Mouse (Mus musculus): ENCODE data around the gene Usp20. TPM values are rescaled to one million over a fixed set of nuclear protein-coding genes. Genes with fewer than 3 reads are reported as not detected.

Usp20 gene
- polyA plus RNA-seq, 1 experiment from 2014 or later, result 11.5 TPM

GRCm38 (mm10) chr2:31057549-31058177 lies 75.6 kb downstream of the Usp20 start:
- Histone ChIP-seq H3K4me2 (no peak overlapping the region), H3K4me3 (ENCODE audit: low read depth, low read length) (no peak overlapping the region), H3K9ac (ENCODE audit: low read depth, low read length) (no peak overlapping the region), H3K4me1 (replicated peaks; ENCODE audit: control insufficient read depth, insufficient read depth, low read length) (peaks cover 11% of the 10 kb centered on the region), H3K36me3 (ENCODE audit: control insufficient read depth, insufficient read depth, low read length) (peaks cover 25% of the 10 kb centered on the region; the same call in 1 of the 2 replicates), H3K9me3 (ENCODE audit: control insufficient read depth, low read length) (no peaks in the 10 kb centered on the region), H3K27me3 (replicated peaks; ENCODE audit: control insufficient read depth, insufficient read depth, low read length) (no peaks in the 10 kb centered on the region), H3K27ac (ENCODE audit: low read depth, low read length) (no peak overlapping the region)
- no peak for DNase-seq (ENCODE audit: low spot score)
- ATAC-seq (replicated peaks; ENCODE audit: low FRiP score), result no peak
- WGBS, result 88% methylated on average over 6 of the region's 6 CpGs

- Histone ChIP-seq H3K36me3 (ENCODE audit: control insufficient read depth, insufficient read depth, low read length) (peaks cover 25% of the 10 kb centered on the region; the same call in 1 of the 2 replicates), H3K4me2 (no peak overlapping the region), H3K9ac (ENCODE audit: low read depth, low read length) (no peak overlapping the region), H3K4me3 (ENCODE audit: low read depth, low read length) (no peak overlapping the region), H3K27ac (ENCODE audit: low read depth, low read length) (no peak overlapping the region), H3K9me3 (ENCODE audit: control insufficient read depth, low read length) (no peaks in the 10 kb centered on the region), H3K27me3 (replicated peaks; ENCODE audit: control insufficient read depth, insufficient read depth, low read length) (no peaks in the 10 kb centered on the region), H3K4me1 (replicated peaks; ENCODE audit: control insufficient read depth, insufficient read depth, low read length) (peaks cover 11% of the 10 kb centered on the region)
- 88% methylated on average over 4 of the region's 4 CpGs for WGBS
- no peak for DNase-seq (ENCODE audit: low spot score)
- ATAC-seq (replicated peaks; ENCODE audit: low FRiP score), result no peak
Measured at GRCm38 (mm10) chr2:31058443-31058842, 76.4 kb downstream of the Usp20 start.

GRCm38 (mm10) chr2:31060271-31060670 lies 78.2 kb downstream of the Usp20 start:
- Histone ChIP-seq H3K27me3 (replicated peaks; ENCODE audit: control insufficient read depth, insufficient read depth, low read length) (no peaks in the 10 kb centered on the region), H3K9me3 (ENCODE audit: control insufficient read depth, low read length) (no peaks in the 10 kb centered on the region), H3K9ac (ENCODE audit: low read depth, low read length) (no peak overlapping the region), H3K4me1 (replicated peaks; ENCODE audit: control insufficient read depth, insufficient read depth, low read length) (peaks cover 11% of the 10 kb centered on the region), H3K4me2 (no peak overlapping the region), H3K4me3 (ENCODE audit: low read depth, low read length) (no peak overlapping the region), H3K36me3 (ENCODE audit: control insufficient read depth, insufficient read depth, low read length) (peaks cover 21% of the 10 kb centered on the region; the same call in 1 of the 2 replicates), H3K27ac (ENCODE audit: low read depth, low read length) (no peak overlapping the region)
- 85% methylated on average over 1 of the region's 1 CpGs for WGBS
- DNase-seq (ENCODE audit: low spot score) (no peak), ATAC-seq (replicated peaks; ENCODE audit: low FRiP score) (no peak)

- ATAC-seq (replicated peaks; ENCODE audit: low FRiP score) (0 out of 2 replicates have a peak, but pooled peaks have one; percentile 26), DNase-seq (ENCODE audit: low spot score) (peak; percentile 36)
- Histone ChIP-seq H3K36me3 (ENCODE audit: control insufficient read depth, insufficient read depth, low read length) (peaks cover 13% of the 10 kb centered on the region; the same call in 1 of the 2 replicates), H3K9ac (ENCODE audit: low read depth, low read length) (peak overlapping the region; percentile 31; the same call in 1 of the 2 replicates), H3K4me2 (peak overlapping the region; percentile 50), H3K4me3 (ENCODE audit: low read depth, low read length) (no peak overlapping the region), H3K27me3 (replicated peaks; ENCODE audit: control insufficient read depth, insufficient read depth, low read length) (no peaks in the 10 kb centered on the region), H3K27ac (ENCODE audit: low read depth, low read length) (peak overlapping the region; percentile 66), H3K9me3 (ENCODE audit: control insufficient read depth, low read length) (no peaks in the 10 kb centered on the region), H3K4me1 (replicated peaks; ENCODE audit: control insufficient read depth, insufficient read depth, low read length) (peaks cover 11% of the 10 kb centered on the region)
- 51% methylated on average over 28 of the region's 28 CpGs for WGBS
Measured at GRCm38 (mm10) chr2:31060787-31061730, 79.0 kb downstream of the Usp20 start.

GRCm38 (mm10) chr2:31061868-31062628 lies 80.0 kb downstream of the Usp20 start:
- peaks cover 3% of the 10 kb centered on the region; the same call in 1 of the 2 replicates for H3K36me3 ChIP-seq (ENCODE audit: control insufficient read depth, insufficient read depth, low read length)
- peak overlapping the region; percentile 50 for H3K4me2 ChIP-seq
- no peaks in the 10 kb centered on the region for H3K9me3 ChIP-seq (ENCODE audit: control insufficient read depth, low read length)
- no peak for ATAC-seq (replicated peaks; ENCODE audit: low FRiP score)
- H3K9ac ChIP-seq (ENCODE audit: low read depth, low read length), result no peak overlapping the region
- peaks cover 11% of the 10 kb centered on the region for H3K4me1 ChIP-seq (replicated peaks; ENCODE audit: control insufficient read depth, insufficient read depth, low read length)
- DNase-seq (ENCODE audit: low spot score), result peak; percentile 39
- WGBS, result 48% methylated on average over 10 of the region's 10 CpGs
- no peak overlapping the region for H3K4me3 ChIP-seq (ENCODE audit: low read depth, low read length)
- peak overlapping the region; percentile 2; the same call in 1 of the 2 replicates for H3K27ac ChIP-seq (ENCODE audit: low read depth, low read length)
- no peaks in the 10 kb centered on the region for H3K27me3 ChIP-seq (replicated peaks; ENCODE audit: control insufficient read depth, insufficient read depth, low read length)

- H3K9ac ChIP-seq (ENCODE audit: low read depth, low read length), result no peak overlapping the region
- DNase-seq (ENCODE audit: low spot score), result no peak
- H3K27me3 ChIP-seq (replicated peaks; ENCODE audit: control insufficient read depth, insufficient read depth, low read length), result no peaks in the 10 kb centered on the region
- H3K27ac ChIP-seq (ENCODE audit: low read depth, low read length), result no peak overlapping the region
- H3K36me3 ChIP-seq (ENCODE audit: control insufficient read depth, insufficient read depth, low read length), result no peaks in the 10 kb centered on the region
- H3K9me3 ChIP-seq (ENCODE audit: control insufficient read depth, low read length), result no peaks in the 10 kb centered on the region
- peaks cover 7% of the 10 kb centered on the region for H3K4me1 ChIP-seq (replicated peaks; ENCODE audit: control insufficient read depth, insufficient read depth, low read length)
- H3K4me3 ChIP-seq (ENCODE audit: low read depth, low read length), result no peak overlapping the region
- 79% methylated on average over 11 of the region's 11 CpGs for WGBS
- no peak overlapping the region for H3K4me2 ChIP-seq
- ATAC-seq (replicated peaks; ENCODE audit: low FRiP score), result no peak
Measured at GRCm38 (mm10) chr2:31066019-31066789, 84.1 kb downstream of the Usp20 start.

GRCm38 (mm10) chr2:31067059-31067595 lies 85.0 kb downstream of the Usp20 start:
- ATAC-seq (replicated peaks; ENCODE audit: low FRiP score) (no peak), DNase-seq (ENCODE audit: low spot score) (no peak)
- 90% methylated on average over 13 of the region's 13 CpGs for WGBS
- Histone ChIP-seq H3K27me3 (replicated peaks; ENCODE audit: control insufficient read depth, insufficient read depth, low read length) (no peaks in the 10 kb centered on the region), H3K9ac (ENCODE audit: low read depth, low read length) (no peak overlapping the region), H3K4me2 (no peak overlapping the region), H3K4me3 (ENCODE audit: low read depth, low read length) (no peak overlapping the region), H3K36me3 (ENCODE audit: control insufficient read depth, insufficient read depth, low read length) (peaks cover 2% of the 10 kb centered on the region; the same call in 1 of the 2 replicates), H3K9me3 (ENCODE audit: control insufficient read depth, low read length) (no peaks in the 10 kb centered on the region), H3K27ac (ENCODE audit: low read depth, low read length) (no peak overlapping the region), H3K4me1 (replicated peaks; ENCODE audit: control insufficient read depth, insufficient read depth, low read length) (peaks cover 7% of the 10 kb centered on the region)
